Mouse (Mus musculus) intestine, postnatal 0 days (tissue): ENCODE data around the gene Abcb5. TPM values are rescaled to one million over a fixed set of nuclear protein-coding genes. Genes with fewer than 3 reads are reported as not detected.

Experiments
- ATAC-seq: fragments of 200-750 bp; cut with Nextera tagmentation; 2 replicates; pipeline ENCODE4 v1.8.0; 2017; ENCODE audit warnings: mild to moderate bottlenecking, moderate TSS enrichment, moderate library complexity
- H3K27ac ChIP-seq: fragments of 300-500 bp; sonication (generic); 2 replicates; pipeline ENCODE4 v1.5.1; 2014; ENCODE audit warnings: mild to moderate bottlenecking, low read depth, low read length, moderate library complexity
- H3K27me3 ChIP-seq: fragments of 300-500 bp; sonication (generic); replicated peaks from 2 replicates; pipeline ENCODE4 v1.6.1; 2014; ENCODE audit warnings: low read length, mixed read lengths; ENCODE audit not compliant: control insufficient read depth, insufficient read depth
- H3K36me3 ChIP-seq: fragments of 300-500 bp; sonication (generic); 2 replicates; pipeline ENCODE4 v1.6.1; 2014; ENCODE audit warnings: mild to moderate bottlenecking, moderate library complexity; ENCODE audit not compliant: control insufficient read depth, insufficient read depth
- H3K4me1 ChIP-seq: fragments of 300-500 bp; sonication (generic); replicated peaks from 2 replicates; pipeline ENCODE4 v1.6.1; 2014; ENCODE audit warnings: antibody characterized with exemption, low read length, mixed read lengths; ENCODE audit not compliant: control insufficient read depth, insufficient read depth
- H3K4me2 ChIP-seq: fragments of 300-500 bp; sonication (generic); replicated peaks from 2 replicates; pipeline ENCODE4 v1.6.1; 2014; ENCODE audit warnings: low read depth, mild to moderate bottlenecking, moderate library complexity
- H3K4me3 ChIP-seq: fragments of 300-500 bp; sonication (generic); 2 replicates; pipeline ENCODE4 v1.5.1; 2014; ENCODE audit warnings: low read depth, low read length
- H3K9ac ChIP-seq: fragments of 300-500 bp; sonication (generic); 2 replicates; pipeline ENCODE4 v1.6.1; 2014; ENCODE audit warnings: mild to moderate bottlenecking, low read depth, low read length
- H3K9me3 ChIP-seq: fragments of 300-500 bp; sonication (generic); 2 replicates; pipeline ENCODE4 v1.6.1; 2016; ENCODE audit warnings: mixed run types; ENCODE audit not compliant: control insufficient read depth
- CTCF ChIP-seq: sonication (generic); IDR thresholded peaks from 2 replicates; pipeline ENCODE4 v1.5.1; 2016; ENCODE audit warnings: low read depth, mild to moderate bottlenecking, control low read depth, antibody characterized with exemption, moderate library complexity
- WGBS: fragments of 180-500 bp; shearing (Covaris S2); extraction: QIAGEN DNeasy Blood & Tissue Kit; methylation state at CpG from one replicate; pipeline ENCODE4 v1.1.7; 2014; 5-methylcytosine and 5-hydroxymethylcytosine counted together
- polyA plus RNA-seq: library from polyadenylated mRNA; unstranded; fragments of >200 nt; fragmentation: Nextera tagmentation; extraction: Ambion mirVana; gene quantifications from 2 replicates; pipeline ENCODE4 v1.2.1, GENCODE M21; 2015

Gene Abcb5
- polyA plus RNA-seq, 1 experiment from 2014 or later: not detected

DNA sequence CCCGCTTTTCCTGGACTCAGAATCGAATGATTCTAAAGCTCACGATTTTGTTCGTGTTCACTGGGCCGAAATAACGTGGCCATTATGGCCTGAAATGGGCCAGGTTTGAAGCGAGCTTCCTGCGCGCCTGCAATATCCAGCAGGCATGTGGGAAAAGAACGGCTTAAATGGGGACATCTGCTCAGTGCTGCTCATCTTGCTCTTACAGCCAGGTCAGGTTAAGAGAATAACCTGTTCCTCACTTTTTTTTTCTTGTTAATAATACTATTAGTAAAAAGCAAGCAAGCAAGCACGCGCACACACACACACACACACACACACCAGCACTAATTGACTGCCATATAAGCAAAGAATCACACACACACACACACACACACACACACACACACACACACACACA is 125.4 kb downstream of the Abcb5 start:
- no peak for ATAC-seq
- Histone ChIP-seq H3K27ac (no peak overlapping the region), H3K4me3 (no peak overlapping the region), H3K4me1 (peaks cover 6% of the 10 kb centered on the region; the same call in 1 of the 2 replicates), H3K27me3 (peaks cover 97% of the 10 kb centered on the region), H3K4me2 (no peak overlapping the region), H3K9ac (no peak overlapping the region), H3K36me3 (no peaks in the 10 kb centered on the region), H3K9me3 (no peaks in the 10 kb centered on the region)
- no peak for TF ChIP-seq CTCF
- 2% methylated on average over 12 of the region's 12 CpGs for WGBS

DNA sequence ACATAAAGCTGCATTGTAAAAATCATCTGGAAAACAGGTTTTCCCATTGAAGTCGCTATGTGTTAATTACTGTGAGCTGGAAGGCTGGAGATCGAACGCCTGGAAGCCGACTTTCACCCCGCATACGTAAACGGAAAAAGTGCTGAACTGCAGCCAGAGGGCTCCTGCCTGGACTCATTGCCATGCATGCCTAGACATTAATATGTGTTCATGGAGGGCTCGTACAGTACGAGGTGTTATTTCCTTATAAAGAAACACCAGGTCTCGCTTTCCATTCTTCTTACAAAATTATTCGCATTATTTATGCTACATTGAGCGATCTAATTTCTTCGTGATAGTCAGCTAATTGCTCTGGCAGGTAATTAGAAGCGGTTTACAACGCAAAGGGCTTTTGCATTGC is 125.9 kb downstream of the Abcb5 start:
- no peak overlapping the region for H3K4me2 ChIP-seq
- peaks cover 6% of the 10 kb centered on the region; the same call in 1 of the 2 replicates for H3K4me1 ChIP-seq
- H3K36me3 ChIP-seq: no peaks in the 10 kb centered on the region
- WGBS: 4% methylated on average over 15 of the region's 15 CpGs
- TF ChIP-seq CTCF: no peak
- H3K4me3 ChIP-seq: no peak overlapping the region
- peaks cover 95% of the 10 kb centered on the region for H3K27me3 ChIP-seq
- no peak overlapping the region for H3K9ac ChIP-seq
- H3K9me3 ChIP-seq: no peaks in the 10 kb centered on the region
- H3K27ac ChIP-seq: no peak overlapping the region
- ATAC-seq: no peak

DNA sequence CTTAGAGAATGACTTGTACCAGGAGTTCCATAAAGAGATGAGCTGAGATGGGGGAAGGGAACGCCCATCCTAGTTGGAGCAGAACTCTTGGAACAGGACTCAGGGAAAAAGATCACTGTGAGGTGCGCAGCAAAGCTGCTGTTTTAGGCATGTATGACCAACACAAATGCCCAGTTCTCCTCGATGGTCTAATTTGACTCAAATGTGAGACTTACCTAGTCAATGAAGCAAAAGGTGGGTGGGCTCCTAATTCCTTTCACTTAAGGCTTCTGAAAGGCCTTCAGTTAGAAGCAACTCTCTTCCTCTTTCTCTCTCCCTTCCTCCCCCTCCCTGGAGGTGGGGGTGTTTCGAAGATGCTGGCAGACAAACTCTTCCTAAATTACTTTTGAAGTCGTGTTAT is 126.8 kb downstream of the Abcb5 start:
- H3K27ac ChIP-seq: no peak overlapping the region
- no peaks in the 10 kb centered on the region for H3K9me3 ChIP-seq
- H3K36me3 ChIP-seq: no peaks in the 10 kb centered on the region
- TF ChIP-seq CTCF: no peak
- no peak for ATAC-seq
- no peak overlapping the region for H3K9ac ChIP-seq
- no peak overlapping the region for H3K4me2 ChIP-seq
- peaks cover 6% of the 10 kb centered on the region; the same call in 1 of the 2 replicates for H3K4me1 ChIP-seq
- peaks cover 92% of the 10 kb centered on the region for H3K27me3 ChIP-seq
- H3K4me3 ChIP-seq: no peak overlapping the region
- WGBS: 7% methylated on average over 5 of the region's 5 CpGs

- no peak for ATAC-seq
- no peak overlapping the region for H3K9ac ChIP-seq
- no peak overlapping the region for H3K4me2 ChIP-seq
- 4% methylated on average over 2 of the region's 2 CpGs for WGBS
- TF ChIP-seq CTCF: no peak
- H3K4me1 ChIP-seq: peaks cover 6% of the 10 kb centered on the region; the same call in 1 of the 2 replicates
- no peak overlapping the region for H3K27ac ChIP-seq
- no peaks in the 10 kb centered on the region for H3K9me3 ChIP-seq
- H3K36me3 ChIP-seq: no peaks in the 10 kb centered on the region
- H3K27me3 ChIP-seq: peaks cover 81% of the 10 kb centered on the region
- no peak overlapping the region for H3K4me3 ChIP-seq
These were observed 128.0 kb downstream of the Abcb5 start for GRCm38 (mm10) chr12:118838260-118838659.

- Histone ChIP-seq H3K27me3 (peaks cover 72% of the 10 kb centered on the region), H3K4me1 (peaks cover 6% of the 10 kb centered on the region; the same call in 1 of the 2 replicates), H3K9me3 (no peaks in the 10 kb centered on the region), H3K36me3 (no peaks in the 10 kb centered on the region), H3K4me3 (peak overlapping the region; percentile 45; the same call in 1 of the 2 replicates), H3K27ac (no peak overlapping the region), H3K9ac (no peak overlapping the region), H3K4me2 (peak overlapping the region; percentile 80)
- ATAC-seq: no peak
- 4% methylated on average over 11 of the region's 11 CpGs for WGBS
- TF ChIP-seq CTCF: no peak
These were observed 128.9 kb downstream of the Abcb5 start for GRCm38 (mm10) chr12:118837361-118837760.

DNA sequence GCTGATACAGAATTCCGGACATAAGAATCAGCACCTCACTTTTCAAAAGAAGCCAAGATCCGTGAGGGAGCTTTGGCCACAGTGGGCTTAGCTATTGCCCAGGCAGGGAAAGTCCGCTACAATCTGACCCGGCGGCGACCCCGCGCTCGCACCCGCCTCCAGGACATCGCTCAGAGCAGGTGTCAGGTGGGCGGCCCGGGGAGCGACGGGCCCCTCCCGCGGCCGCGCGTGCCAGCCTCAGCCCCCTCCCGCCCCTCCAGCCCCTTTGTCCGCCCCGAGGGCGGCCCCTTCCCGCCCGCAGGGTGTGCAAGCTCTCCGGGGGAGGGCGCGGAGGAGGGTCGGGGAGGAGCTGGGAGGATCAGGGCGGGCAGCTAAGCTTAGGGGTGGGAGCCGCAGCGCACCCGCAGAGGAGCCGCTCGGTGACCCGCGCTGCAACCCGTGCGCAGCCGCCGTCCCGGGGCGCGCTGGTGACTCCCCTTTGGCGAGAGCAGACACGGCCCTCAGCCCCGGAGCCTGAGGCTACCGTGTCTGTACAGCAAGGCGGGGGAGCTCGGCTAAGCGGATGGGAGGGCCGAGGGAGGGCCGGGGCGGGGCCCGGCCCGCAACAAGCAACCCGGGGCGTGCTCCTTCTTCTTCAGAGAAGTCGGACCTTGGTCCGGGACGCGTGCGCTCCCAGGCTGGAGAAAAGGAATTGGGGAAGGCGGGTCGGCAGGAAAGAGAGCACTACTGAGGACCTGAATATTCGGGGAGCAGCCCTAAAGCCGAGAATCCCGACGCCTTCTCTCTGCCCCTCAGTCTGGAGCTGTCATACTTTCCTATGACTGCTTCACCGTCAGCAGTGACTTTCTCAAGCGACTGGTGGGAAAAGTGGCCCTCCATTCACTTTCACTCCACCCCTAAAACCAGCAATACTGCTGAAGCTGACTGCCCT is 129.5 kb downstream of the Abcb5 start:
- WGBS: under 1% methylated on average over 63 of the region's 72 CpGs
- Histone ChIP-seq H3K27me3 (peaks cover 66% of the 10 kb centered on the region), H3K4me2 (peak overlapping the region; percentile 80), H3K9ac (no peak overlapping the region), H3K36me3 (no peaks in the 10 kb centered on the region), H3K27ac (no peak overlapping the region), H3K4me1 (peaks cover 6% of the 10 kb centered on the region; the same call in 1 of the 2 replicates), H3K9me3 (no peaks in the 10 kb centered on the region), H3K4me3 (peak overlapping the region; percentile 45)
- TF ChIP-seq CTCF: no peak
- ATAC-seq: peak; percentile 49
